Mouse (Mus musculus) thymus, adult 2 months (tissue): ENCODE results near the gene Sowaha. TPM values are rescaled to one million over a fixed set of nuclear protein-coding genes. Genes with fewer than 3 reads are reported as not detected.

Source experiments
- DNase-seq: peaks from one replicate; pipeline ENCODE4 v3.0.0; 2021
- H3K27ac ChIP-seq: fragments of 200-500 bp; 2 replicates; pipeline ENCODE4 v1.5.1; 2012; ENCODE audit warnings: low read length, control low read depth; ENCODE audit not compliant: control insufficient read depth, insufficient read depth
- H3K27me3 ChIP-seq: fragments of 200-500 bp; 2 replicates; pipeline ENCODE4 v1.6.1; 2012; ENCODE audit warnings: mild to moderate bottlenecking, low read length, moderate library complexity, mixed read lengths; ENCODE audit not compliant: control insufficient read depth, insufficient read depth
- H3K36me3 ChIP-seq: fragments of 200-500 bp; 2 replicates; pipeline ENCODE4 v1.6.1; 2012; ENCODE audit warnings: mild to moderate bottlenecking, low read length, moderate library complexity; ENCODE audit not compliant: control insufficient read depth, insufficient read depth
- H3K4me1 ChIP-seq: fragments of 200-500 bp; replicated peaks from 2 replicates; pipeline ENCODE4 v1.6.1; 2012; ENCODE audit warnings: low read length; ENCODE audit not compliant: control insufficient read depth, insufficient read depth
- H3K4me3 ChIP-seq: fragments of 200-500 bp; 2 replicates; pipeline ENCODE4 v1.5.1; 2012; ENCODE audit warnings: mild to moderate bottlenecking, low read length, control low read depth, moderate library complexity; ENCODE audit not compliant: control insufficient read depth, insufficient read depth
- CTCF ChIP-seq: fragments of 200-500 bp; IDR thresholded peaks from 2 replicates; pipeline ENCODE4 v1.5.1; 2012; ENCODE audit warnings: mild to moderate bottlenecking, control low read depth, low read length, moderate library complexity, borderline replicate concordance; ENCODE audit not compliant: control insufficient read depth, poor library complexity, insufficient read depth; ENCODE audit errors: extremely low read depth
- POLR2A ChIP-seq: fragments of 200-500 bp; IDR thresholded peaks from 2 replicates; pipeline ENCODE4 v1.6.1; 2012; ENCODE audit warnings: mild to moderate bottlenecking, low read length, control low read depth, moderate library complexity; ENCODE audit not compliant: control insufficient read depth, poor library complexity, insufficient read depth; ENCODE audit errors: extremely low read depth
- WGBS: fragments of 180-500 bp; shearing (Covaris S2); methylation state at CpG from one replicate; pipeline ENCODE4 v1.1.7; 2018; 5-methylcytosine and 5-hydroxymethylcytosine counted together
- polyA plus RNA-seq: library from polyadenylated mRNA; depleted of rRNA; stranded (reverse); fragments of >200 nt; gene quantifications from 2 replicates; pipeline ENCODE4 v1.2.3, GENCODE M21; 2012

Gene Sowaha
- polyA plus RNA-seq, 1 experiment, result 0.18 TPM

GRCm38 (mm10) chr11:53460192-53460591 is 19.9 kb downstream of the Sowaha start:
- no peak for DNase-seq
- WGBS, result 82% methylated on average over 3 of the region's 3 CpGs
- peaks cover 20% of the 10 kb centered on the region for H3K27me3 ChIP-seq
- H3K27ac ChIP-seq, result no peak overlapping the region
- 0 out of 2 replicates have a peak, but pooled peaks cover 3% of the 10 kb centered on the region for H3K4me1 ChIP-seq
- TF ChIP-seq POLR2A (no peak), CTCF (no peak)
- no peaks in the 10 kb centered on the region for H3K36me3 ChIP-seq
- no peak overlapping the region for H3K4me3 ChIP-seq

GRCm38 (mm10) chr11:53458996-53459395 is 21.1 kb downstream of the Sowaha start:
- WGBS, result 93% methylated on average over 3 of the region's 3 CpGs
- no peak for TF ChIP-seq POLR2A
- TF ChIP-seq CTCF, result no peak
- no peak overlapping the region for H3K27ac ChIP-seq
- H3K4me3 ChIP-seq, result no peak overlapping the region
- H3K36me3 ChIP-seq, result no peaks in the 10 kb centered on the region
- 0 out of 2 replicates have a peak, but pooled peaks cover 3% of the 10 kb centered on the region for H3K4me1 ChIP-seq
- H3K27me3 ChIP-seq, result peaks cover 20% of the 10 kb centered on the region
- DNase-seq, result no peak

GRCm38 (mm10) chr11:53457372-53457954 is 22.6 kb downstream of the Sowaha start:
- Histone ChIP-seq H3K4me1 (0 out of 2 replicates have a peak, but pooled peaks cover 3% of the 10 kb centered on the region), H3K27me3 (peaks cover 11% of the 10 kb centered on the region), H3K36me3 (no peaks in the 10 kb centered on the region), H3K4me3 (0 out of 2 replicates have a peak overlapping the region, but pooled peaks have one; percentile 11), H3K27ac (no peak overlapping the region)
- no peak for TF ChIP-seq CTCF
- WGBS, result 32% methylated on average over 29 of the region's 29 CpGs
- no peak for DNase-seq

GRCm38 (mm10) chr11:53456474-53457371 is 23.4 kb downstream of the Sowaha start, which contains the start of the genes Gm10447 and Shroom1:
Gene Gm10447 (minus strand): TSS chr11:53457110.
Gene Shroom1 (plus strand): TSS chr11:53457205.
- Histone ChIP-seq H3K4me3 (0 out of 2 replicates have a peak within 1 kb of the TSS, but pooled peaks have one; percentile 11), H3K4me1 (0 out of 2 replicates have a peak, but pooled peaks cover 3% of the 10 kb centered on the region), H3K36me3 (no peaks in the 10 kb centered on the region), H3K27ac (no peak within 1 kb of the TSS), H3K27me3 (peaks cover 11% of the 10 kb centered on the region)
- peak; percentile 34; the same call in 1 of the 2 replicates for TF ChIP-seq CTCF
- TF ChIP-seq POLR2A, result no peak
- no peak for DNase-seq
- WGBS, result 8% methylated on average over 42 of the region's 42 CpGs

GRCm38 (mm10) chr11:53453031-53453430 is 27.0 kb downstream of the Sowaha start:
- peaks cover 14% of the 10 kb centered on the region for H3K4me1 ChIP-seq
- no peak overlapping the region for H3K4me3 ChIP-seq
- no peak for DNase-seq
- TF ChIP-seq POLR2A, result no peak
- TF ChIP-seq CTCF, result no peak
- 96% methylated on average over 5 of the region's 5 CpGs for WGBS
- H3K27ac ChIP-seq, result no peak overlapping the region
- no peaks in the 10 kb centered on the region for H3K36me3 ChIP-seq
- H3K27me3 ChIP-seq, result peaks cover 13% of the 10 kb centered on the region

GRCm38 (mm10) chr11:53452396-53452795 is 27.7 kb downstream of the Sowaha start:
- peaks cover 14% of the 10 kb centered on the region for H3K4me1 ChIP-seq
- no peak for DNase-seq

More at GRCm38 (mm10) chr11:53452396-53452795, 27.7 kb downstream of the Sowaha start:
- Histone ChIP-seq H3K36me3 (no peaks in the 10 kb centered on the region), H3K27ac (no peak overlapping the region), H3K27me3 (peaks cover 10% of the 10 kb centered on the region), H3K4me3 (no peak overlapping the region)
- TF ChIP-seq CTCF, result no peak
- TF ChIP-seq POLR2A, result no peak
- WGBS, result 98% methylated on average over 9 of the region's 9 CpGs
